ENCODE assay signal across 9 mouse cellular contexts in genomic region chr10:68445876-68446796, GRCm38 (mm10).
DNase-seq lines count a peak whose midpoint lies in the region; ATAC-seq and TF ChIP-seq lines count a peak whose summit lies in the region.
"Had no signal": no experiment of that assay in that cellular context is flagged by ENCODE, and none has a peak within 500 bp of the region (broad histone marks: within the 10 kb centered on the region; RNA-seq: fewer than 3 reads in every experiment).

No protein-coding gene starts in this region.

- peak overlapping the region; percentile 73; the same call in 1 of the 2 replicates for H3K27ac ChIP-seq in thymus, adult 2 months (ENCODE audit: control insufficient read depth, insufficient read depth, low read length)
- H3K27ac ChIP-seq in liver, embryonic 14.5 days: peak overlapping the region; percentile 65
- peak overlapping the region; percentile 95 for H3K27ac ChIP-seq in stomach, embryonic 16.5 days (ENCODE audit: low read length)
- H3K27ac ChIP-seq in left cerebral cortex, adult 2 months: no peak overlapping the region
- H3K27ac ChIP-seq: midbrain, embryonic 12.5 days had no signal

- H3K4me2 ChIP-seq in liver, embryonic 14.5 days (ENCODE audit: low read depth): peak overlapping the region; percentile 50
- peak overlapping the region; percentile 40 for H3K4me2 ChIP-seq in stomach, embryonic 16.5 days (ENCODE audit: low read depth, low read length)
- H3K4me2 ChIP-seq: midbrain, embryonic 12.5 days had no signal

- H3K9ac ChIP-seq in liver, embryonic 14.5 days (replicated peaks): peak overlapping the region; percentile 47
- H3K9ac ChIP-seq in stomach, embryonic 16.5 days (ENCODE audit: low read length): peak overlapping the region; percentile 50; the same call in 1 of the 2 replicates
- H3K9ac ChIP-seq: midbrain, embryonic 12.5 days had no signal

- no peak overlapping the region for H3K4me3 ChIP-seq in thymus, adult 2 months (ENCODE audit: control insufficient read depth, insufficient read depth, low read length)
- H3K4me3 ChIP-seq in liver, embryonic 14.5 days (ENCODE audit: insufficient read depth in 1 of 2, low read depth in 2 of 2, low read length in 2 of 2): 0 out of 4 replicates have a peak overlapping the region, but pooled peaks of 1 of the 2 experiments have one; percentile 9
- H3K4me3 ChIP-seq in stomach, embryonic 16.5 days (replicated peaks; ENCODE audit: low read length): no peak overlapping the region
- no peak overlapping the region for H3K4me3 ChIP-seq in left cerebral cortex, adult 2 months
- H3K4me3 ChIP-seq: midbrain, embryonic 12.5 days had no signal

- ATAC-seq in liver, embryonic 14.5 days (ENCODE audit: insufficient read depth): peak; percentile 69
- no peak for ATAC-seq in stomach, embryonic 16.5 days (ENCODE audit: insufficient read depth, low FRiP score)

- TF ChIP-seq CTCF in thymus, adult 2 months (IDR thresholded peaks at IDR 0.05; ENCODE audit: borderline replicate concordance, control insufficient read depth, extremely low read depth, insufficient read depth, low read length, poor library complexity): no peak
- no peak for TF ChIP-seq CTCF in liver, embryonic 14.5 days (IDR thresholded peaks at IDR 0.05; ENCODE audit: low read depth)
- no peak for TF ChIP-seq CTCF in left cerebral cortex, adult 2 months (IDR thresholded peaks at IDR 0.05)

- no peak for TF ChIP-seq POLR2A in thymus, adult 2 months (IDR thresholded peaks at IDR 0.05; ENCODE audit: control insufficient read depth, extremely low read depth, insufficient read depth, low read length, poor library complexity)

- no peaks in the 10 kb centered on the region for H3K9me3 ChIP-seq in liver, embryonic 14.5 days (ENCODE audit: control insufficient read depth, low read length)
- no peaks in the 10 kb centered on the region for H3K9me3 ChIP-seq in stomach, embryonic 16.5 days (replicated peaks; ENCODE audit: control insufficient read depth, low read length)
- H3K9me3 ChIP-seq: midbrain, embryonic 12.5 days had no signal

- WGBS in thymus, adult 2 months: 20% methylated on average over 15 of the region's 15 CpGs
- 14% methylated on average over 15 of the region's 15 CpGs for WGBS in liver, embryonic 14.5 days (ENCODE audit: insufficient replicate concordance)
- 15% methylated on average over 15 of the region's 15 CpGs for WGBS in stomach, embryonic 16.5 days

- intact Hi-C loops in left cerebral cortex, adult 2 months (cut with DNase I): no loop called here

- DNase-seq in thymus, adult 2 months: peak; percentile 14
- no peak for DNase-seq in thymus, postnatal 10 days (ENCODE audit: low spot score in 2 of 2)
- DNase-seq in induced T-regulatory cell, adult 2 months (ENCODE audit: low read depth): peak; percentile 70
- DNase-seq in liver, embryonic 14.5 days (ENCODE audit: low read depth in 3 of 3, low spot score in 3 of 3): peak in 1 of 3 experiments; percentile 14
- no peak for DNase-seq in left cerebral cortex, adult 2 months (ENCODE audit: extremely low spot score in 1 of 2, low spot score in 2 of 2)
- DNase-seq in layer of hippocampus, adult 11-12 months (ENCODE audit: low spot score): no peak
- DNase-seq in layer of hippocampus, postnatal 10 days (ENCODE audit: low spot score in 2 of 2): no peak

- no peaks in the 10 kb centered on the region for H3K36me3 ChIP-seq in thymus, adult 2 months (ENCODE audit: control insufficient read depth, insufficient read depth, low read length)
- no peaks in the 10 kb centered on the region for H3K36me3 ChIP-seq in liver, embryonic 14.5 days (replicated peaks; ENCODE audit: control insufficient read depth, insufficient read depth, low read depth)
- H3K36me3 ChIP-seq in stomach, embryonic 16.5 days (ENCODE audit: control insufficient read depth, insufficient read depth, low read length): no peaks in the 10 kb centered on the region
- H3K36me3 ChIP-seq: midbrain, embryonic 12.5 days had no signal

- H3K4me1 ChIP-seq in thymus, adult 2 months (replicated peaks; ENCODE audit: control insufficient read depth, insufficient read depth, low read length): peaks cover 5% of the 10 kb centered on the region
- H3K4me1 ChIP-seq in liver, embryonic 14.5 days (replicated peaks; ENCODE audit: control insufficient read depth in 2 of 2, insufficient read depth in 2 of 2, low read length in 1 of 2): peaks cover 6 to 18% of the 10 kb centered on the region in 2 experiments
- peaks cover 22% of the 10 kb centered on the region for H3K4me1 ChIP-seq in stomach, embryonic 16.5 days (ENCODE audit: control insufficient read depth, insufficient read depth, low read length)

- TF ChIP-seq EP300 in liver, embryonic 14.5 days (IDR thresholded peaks at IDR 0.05; ENCODE audit: low read depth): no peak

- no peaks in the 10 kb centered on the region for H3K27me3 ChIP-seq in thymus, adult 2 months (ENCODE audit: control insufficient read depth, insufficient read depth, low read length)
- no peaks in the 10 kb centered on the region for H3K27me3 ChIP-seq in liver, embryonic 14.5 days (ENCODE audit: control insufficient read depth, insufficient read depth, low read length)
- H3K27me3 ChIP-seq in stomach, embryonic 16.5 days (ENCODE audit: control insufficient read depth, insufficient read depth, low read length): no peaks in the 10 kb centered on the region
- H3K27me3 ChIP-seq: midbrain, embryonic 12.5 days had no signal

Comparison
In these comparisons a context has a peak if more than half of its experiments do, and no peak if none do; other contexts are left out.
1. DNase-seq: peak in thymus, adult 2 months (single experiment) and induced T-regulatory cell, adult 2 months (single experiment); none in thymus, postnatal 10 days (0 of 2), left cerebral cortex, adult 2 months (0 of 2), layer of hippocampus, adult 11-12 months (single experiment) and layer of hippocampus, postnatal 10 days (0 of 2).